Mouse (Mus musculus) embryonic facial prominence, embryonic 11.5 days (tissue): ENCODE results near the gene Gm12790. TPM values are rescaled to one million over a fixed set of nuclear protein-coding genes. Genes with fewer than 3 reads are reported as not detected.

Source experiments
- polyA plus RNA-seq: library from polyadenylated mRNA; unstranded; fragments of >200 nt; fragmentation: Nextera tagmentation; extraction: Ambion mirVana; gene quantifications from 2 replicates; pipeline ENCODE4 v1.2.1, GENCODE M21; 2014

Gm12790 gene
- polyA plus RNA-seq, 1 experiment from 2014 or later = not detected

Other genes with a start within 250 kb of the Gm12790 start
- not detected in 2 replicates for gene B020004J07Rik, start 137.0 kb downstream of the Gm12790 start, polyA plus RNA-seq
- gene C130073F10Rik, start 87.3 kb downstream of the Gm12790 start, polyA plus RNA-seq = not detected in 2 replicates
- not detected in 2 replicates for gene Gm12800, start 71.9 kb downstream of the Gm12790 start, polyA plus RNA-seq
- not detected in 2 replicates for gene Gm12794, start 40.6 kb downstream of the Gm12790 start, polyA plus RNA-seq
- not detected in 2 replicates for gene Gm12789, start 5.6 kb upstream of the Gm12790 start, polyA plus RNA-seq
- 10.3 and 11.4 TPM in 2 replicates for gene Pde4b, start 106.5 kb upstream of the Gm12790 start, polyA plus RNA-seq